ENCODE assay signal across 12 mouse cellular contexts in genomic region chr4:137339415-137339814, GRCm38 (mm10). TPM values are rescaled to one million over a fixed set of nuclear protein-coding genes. Genes with fewer than 3 reads are reported as not detected.
DNase-seq lines count a peak whose midpoint lies in the region; ATAC-seq and TF ChIP-seq lines count a peak whose summit lies in the region.
"Had no signal": no experiment of that assay in that cellular context is flagged by ENCODE, and none has a peak within 500 bp of the region (broad histone marks: within the 10 kb centered on the region; RNA-seq: fewer than 3 reads in every experiment).

No protein-coding gene starts in this region.

- H3K4me2 ChIP-seq in embryonic facial prominence, embryonic 14.5 days (ENCODE audit: low read depth, low read length): no peak overlapping the region
- H3K4me2 ChIP-seq: liver, embryonic 11.5 days had no signal

- H3K9ac ChIP-seq in embryonic facial prominence, embryonic 14.5 days (ENCODE audit: low read depth, low read length): no peak overlapping the region

- ATAC-seq in embryonic facial prominence, embryonic 14.5 days (ENCODE audit: low read depth): no peak
- 0 out of 2 replicates have a peak, but pooled peaks have one; percentile 52 for ATAC-seq in megakaryocyte progenitor cell, adult 5-6 weeks (replicated peaks; ENCODE audit: poor library complexity)
- ATAC-seq: inflammation-experienced regulatory T-cells, adult 6 months had no signal

- no peaks in the 10 kb centered on the region for H3K27me3 ChIP-seq in embryonic facial prominence, embryonic 14.5 days (replicated peaks; ENCODE audit: control insufficient read depth, insufficient read depth, low read length)
- H3K27me3 ChIP-seq in embryonic facial prominence, embryonic 10.5 days (replicated peaks; ENCODE audit: low read depth, poor library complexity, severe bottlenecking): no peaks in the 10 kb centered on the region

- DNase-seq in embryonic facial prominence, embryonic 14.5 days (ENCODE audit: low spot score): peak; percentile 67
- no peak for DNase-seq in embryonic facial prominence, embryonic 10.5 days (ENCODE audit: low spot score)
- DNase-seq in layer of hippocampus, adult 2 months (ENCODE audit: low spot score in 2 of 2): no peak
- no peak for DNase-seq in layer of hippocampus, postnatal 14 days (ENCODE audit: low spot score in 2 of 2)
- peak; percentile 83 for DNase-seq in MN1 (ENCODE audit: low spot score)
- DNase-seq in layer of hippocampus, postnatal 10 days (ENCODE audit: low spot score in 2 of 2): no peak
- no peak for DNase-seq in cerebellum, adult 9-11 months
- DNase-seq: kidney, postnatal 4 days; thymus, adult 18-20 months had no signal

- 56% methylated on average over 1 of the region's 1 CpGs for WGBS in embryonic facial prominence, embryonic 14.5 days
- WGBS in embryonic facial prominence, embryonic 10.5 days: 92% methylated on average over 1 of the region's 1 CpGs

- H3K4me1 ChIP-seq in embryonic facial prominence, embryonic 14.5 days (ENCODE audit: control insufficient read depth, insufficient read depth, low read length): peaks cover 4% of the 10 kb centered on the region; the same call in 1 of the 2 replicates
- H3K4me1 ChIP-seq in embryonic facial prominence, embryonic 10.5 days: no peaks in the 10 kb centered on the region

- H3K4me3 ChIP-seq in embryonic facial prominence, embryonic 14.5 days (ENCODE audit: low read depth, low read length): no peak overlapping the region
- no peak overlapping the region for H3K4me3 ChIP-seq in embryonic facial prominence, embryonic 10.5 days
- no peak overlapping the region for H3K4me3 ChIP-seq in layer of hippocampus, adult 2 months

- no peaks in the 10 kb centered on the region for H3K9me3 ChIP-seq in embryonic facial prominence, embryonic 14.5 days (ENCODE audit: control insufficient read depth, low read length)
- H3K9me3 ChIP-seq in embryonic facial prominence, embryonic 10.5 days: no peaks in the 10 kb centered on the region

- no peak overlapping the region for H3K27ac ChIP-seq in embryonic facial prominence, embryonic 14.5 days (replicated peaks; ENCODE audit: low read depth, low read length)
- H3K27ac ChIP-seq in embryonic facial prominence, embryonic 10.5 days (replicated peaks): no peak overlapping the region
- peak overlapping the region; percentile 4; the same call in 1 of the 2 replicates for H3K27ac ChIP-seq in layer of hippocampus, adult 2 months

- TF ChIP-seq CTCF in layer of hippocampus, adult 2 months (conservative IDR thresholded peaks at IDR 0.05): no peak

- peaks cover 15% of the 10 kb centered on the region for H3K36me3 ChIP-seq in embryonic facial prominence, embryonic 14.5 days (ENCODE audit: control insufficient read depth, insufficient read depth, low read length)
- peaks cover 43% of the 10 kb centered on the region for H3K36me3 ChIP-seq in embryonic facial prominence, embryonic 10.5 days (replicated peaks)

RNA-seq across cellular contexts. Expression of gene Cdc42, which starts 18.1 kb away (rescaled TPM):
- 714 and 769 TPM in 2 replicates for polyA plus RNA-seq in embryonic facial prominence, embryonic 14.5 days (2014; fragmentation: Nextera tagmentation; extraction: Ambion mirVana)
- 568 and 585 TPM in 2 replicates for polyA plus RNA-seq in embryonic facial prominence, embryonic 10.5 days (2016; fragmentation: Nextera tagmentation; extraction: Ambion mirVana)
- total RNA-seq in layer of hippocampus, adult 2 months (2021): 100 to 1,000 TPM; 300 to 303 TPM
- 100 to 1,000 TPM; 401 to 404 TPM for total RNA-seq in layer of hippocampus, postnatal 14 days (2021)
- total RNA-seq in megakaryocyte progenitor cell, adult 5-6 weeks (2015): 610 and 655 TPM in 2 replicates
- total RNA-seq in megakaryocyte progenitor cell, adult 5-6 weeks (2017): 471 and 517 TPM in 2 replicates
- 100 to 1,000 TPM; 446 to 465 TPM for total RNA-seq in layer of hippocampus, postnatal 10 days (2021)

Comparison
In these comparisons a context has a peak if more than half of its experiments do, and no peak if none do; other contexts are left out.
1. DNase-seq: peak in embryonic facial prominence, embryonic 14.5 days (single experiment) and MN1 (single experiment); none in embryonic facial prominence, embryonic 10.5 days (single experiment), layer of hippocampus, adult 2 months (0 of 2), layer of hippocampus, postnatal 14 days (0 of 2), layer of hippocampus, postnatal 10 days (0 of 2) and cerebellum, adult 9-11 months (single experiment).